Mouse (Mus musculus) kidney, embryonic 15.5 days (tissue): ENCODE measurements around the gene Slc9a7. TPM values are rescaled to one million over a fixed set of nuclear protein-coding genes. Genes with fewer than 3 reads are reported as not detected.

Source experiments
- ATAC-seq: fragments of 200-750 bp; cut with Nextera tagmentation; replicated peaks from 2 replicates; pipeline ENCODE4 v1.8.0; 2017; ENCODE audit warnings: moderate TSS enrichment; ENCODE audit not compliant: low FRiP score
- H3K27ac ChIP-seq: fragments of 300-500 bp; sonication (generic); 2 replicates; pipeline ENCODE4 v1.5.1; 2015; ENCODE audit warnings: mild to moderate bottlenecking, inconsistent platforms
- H3K27me3 ChIP-seq: fragments of 300-500 bp; sonication (generic); 2 replicates; pipeline ENCODE4 v1.6.1; 2015; ENCODE audit warnings: inconsistent platforms
- H3K36me3 ChIP-seq: fragments of 300-500 bp; sonication (generic); 2 replicates; pipeline ENCODE4 v1.6.1; 2015; ENCODE audit warnings: inconsistent platforms
- H3K4me1 ChIP-seq: fragments of 300-500 bp; sonication (generic); 2 replicates; pipeline ENCODE4 v1.6.1; 2015; ENCODE audit warnings: inconsistent platforms
- H3K4me2 ChIP-seq: fragments of 300-500 bp; sonication (generic); 2 replicates; pipeline ENCODE4 v1.6.1; 2015; ENCODE audit warnings: moderate library complexity, mild to moderate bottlenecking, inconsistent platforms
- H3K4me3 ChIP-seq: fragments of 300-500 bp; sonication (generic); replicated peaks from 2 replicates; pipeline ENCODE4 v1.5.1; 2015; ENCODE audit warnings: mild to moderate bottlenecking, inconsistent platforms
- H3K9ac ChIP-seq: fragments of 300-500 bp; sonication (generic); 2 replicates; pipeline ENCODE4 v1.6.1; 2015; ENCODE audit warnings: mild to moderate bottlenecking, inconsistent platforms
- H3K9me3 ChIP-seq: fragments of 300-500 bp; sonication (generic); replicated peaks from 2 replicates; pipeline ENCODE4 v1.6.1; 2016; ENCODE audit warnings: inconsistent platforms
- WGBS: fragments of 180-500 bp; shearing (Covaris S2); methylation state at CpG from one replicate; pipeline ENCODE4 v1.1.7; 2015; ENCODE audit warnings: mixed read lengths; 5-methylcytosine and 5-hydroxymethylcytosine counted together
- polyA plus RNA-seq: library from polyadenylated mRNA; unstranded; fragments of >200 nt; fragmentation: Nextera tagmentation; extraction: Ambion mirVana; gene quantifications from 2 replicates; pipeline ENCODE4 v1.2.1, GENCODE M21; 2015

The Slc9a7 gene
- polyA plus RNA-seq: 1.1 TPM in 2 replicates

GRCm38 (mm10) chrX:20291282-20292039, at the start of gene Slc9a7:
Gene Slc9a7, minus strand, starts transcription at chrX:20291807.
- peak within 1 kb of the TSS; percentile 82 for H3K4me2 ChIP-seq
- peaks cover 9% of the 10 kb centered on the region for H3K27me3 ChIP-seq
- no peaks in the 10 kb centered on the region for H3K4me1 ChIP-seq
- ATAC-seq: peak; percentile 97
- H3K4me3 ChIP-seq: peak within 1 kb of the TSS; percentile 60
- no peak within 1 kb of the TSS for H3K27ac ChIP-seq
- WGBS: 17% methylated on average over 46 of the region's 65 CpGs
- H3K9me3 ChIP-seq: no peaks in the 10 kb centered on the region
- H3K9ac ChIP-seq: peak within 1 kb of the TSS; percentile 42
- no peaks in the 10 kb centered on the region for H3K36me3 ChIP-seq

- WGBS: 8% methylated on average over 2 of the region's 2 CpGs
These were observed 44.1 kb upstream of the Slc9a7 start for GRCm38 (mm10) chrX:20335722-20336121.

DNA sequence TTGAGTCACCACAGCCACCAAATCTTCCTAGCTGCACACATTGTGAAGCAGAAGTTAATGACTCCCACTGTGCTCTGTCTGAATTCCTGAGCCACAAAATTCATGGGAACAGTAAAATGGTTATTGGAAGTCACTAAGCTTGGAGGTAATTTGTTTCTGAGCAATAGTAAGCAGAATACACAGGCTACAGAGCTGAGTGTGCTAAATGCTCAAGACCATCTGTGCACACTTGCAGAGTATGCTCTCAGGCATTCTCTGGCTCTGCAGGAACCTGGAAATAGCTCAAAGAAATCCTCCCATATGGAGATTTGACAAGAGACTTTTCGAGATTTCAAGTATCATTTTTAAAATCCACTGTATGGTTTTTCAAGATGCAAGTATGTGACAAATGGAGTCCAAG, 41.1 kb upstream of the Slc9a7 start:
- H3K9me3 ChIP-seq: no peaks in the 10 kb centered on the region
- H3K27me3 ChIP-seq: no peaks in the 10 kb centered on the region
- no peak for ATAC-seq
- 66% methylated on average over 1 of the region's 1 CpGs for WGBS
- no peak overlapping the region for H3K4me2 ChIP-seq
- H3K27ac ChIP-seq: no peak overlapping the region
- no peaks in the 10 kb centered on the region for H3K4me1 ChIP-seq
- no peak overlapping the region for H3K9ac ChIP-seq
- H3K36me3 ChIP-seq: no peaks in the 10 kb centered on the region
- H3K4me3 ChIP-seq: no peak overlapping the region

More at GRCm38 (mm10) chrX:20335722-20336121, 44.1 kb upstream of the Slc9a7 start:
- no peaks in the 10 kb centered on the region for H3K27me3 ChIP-seq
- no peak for ATAC-seq
- H3K4me1 ChIP-seq: no peaks in the 10 kb centered on the region
- no peaks in the 10 kb centered on the region for H3K36me3 ChIP-seq
- H3K27ac ChIP-seq: no peak overlapping the region
- no peaks in the 10 kb centered on the region for H3K9me3 ChIP-seq
- H3K4me3 ChIP-seq: no peak overlapping the region
- H3K9ac ChIP-seq: no peak overlapping the region
- no peak overlapping the region for H3K4me2 ChIP-seq

DNA sequence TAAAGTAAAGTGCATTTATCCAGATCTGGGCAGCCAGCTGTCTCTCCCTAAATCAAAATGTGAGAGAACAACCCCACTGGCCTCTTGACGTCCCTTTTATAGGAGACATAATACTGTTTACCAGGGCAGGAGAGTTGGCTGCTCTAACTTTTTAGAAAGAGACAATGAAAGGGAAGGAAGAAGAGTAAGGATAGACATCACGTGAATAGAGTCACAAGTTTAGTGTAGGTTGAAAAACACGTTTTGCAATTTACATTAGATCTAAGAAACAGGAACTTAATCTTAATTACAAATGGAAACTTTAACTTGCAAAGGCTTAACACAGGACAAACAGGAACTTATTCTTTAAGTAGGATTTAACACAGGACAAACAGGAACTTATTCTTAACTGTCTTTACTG, 15.6 kb upstream of the Slc9a7 start:
- no peak overlapping the region for H3K27ac ChIP-seq
- no peak for ATAC-seq
- H3K9me3 ChIP-seq: no peaks in the 10 kb centered on the region
- H3K4me2 ChIP-seq: no peak overlapping the region
- H3K4me1 ChIP-seq: no peaks in the 10 kb centered on the region
- 25% methylated on average over 3 of the region's 3 CpGs for WGBS
- H3K9ac ChIP-seq: no peak overlapping the region
- H3K27me3 ChIP-seq: no peaks in the 10 kb centered on the region
- H3K4me3 ChIP-seq: no peak overlapping the region
- no peaks in the 10 kb centered on the region for H3K36me3 ChIP-seq

- no peaks in the 10 kb centered on the region for H3K36me3 ChIP-seq
- H3K4me3 ChIP-seq: no peak overlapping the region
- no peak overlapping the region for H3K4me2 ChIP-seq
- no peak for ATAC-seq
- H3K9me3 ChIP-seq: no peaks in the 10 kb centered on the region
- no peaks in the 10 kb centered on the region for H3K27me3 ChIP-seq
- no peaks in the 10 kb centered on the region for H3K4me1 ChIP-seq
- H3K27ac ChIP-seq: no peak overlapping the region
- H3K9ac ChIP-seq: no peak overlapping the region
These were observed 14.3 kb upstream of the Slc9a7 start for GRCm38 (mm10) chrX:20305941-20306340.

- Histone ChIP-seq H3K27me3 (no peaks in the 10 kb centered on the region), H3K36me3 (no peaks in the 10 kb centered on the region), H3K4me1 (no peaks in the 10 kb centered on the region), H3K9me3 (no peaks in the 10 kb centered on the region), H3K4me3 (no peak overlapping the region), H3K9ac (no peak overlapping the region), H3K27ac (no peak overlapping the region), H3K4me2 (no peak overlapping the region)
- no peak for ATAC-seq
These were observed 11.7 kb upstream of the Slc9a7 start for GRCm38 (mm10) chrX:20303280-20303679.

GRCm38 (mm10) chrX:20292040-20292417, 422 bp upstream of the Slc9a7 start:
- H3K4me1 ChIP-seq: no peaks in the 10 kb centered on the region
- H3K9me3 ChIP-seq: no peaks in the 10 kb centered on the region
- peak; percentile 40 for ATAC-seq
- H3K36me3 ChIP-seq: no peaks in the 10 kb centered on the region
- WGBS: 40% methylated on average over 11 of the region's 11 CpGs
- peak overlapping the region; percentile 82 for H3K4me2 ChIP-seq
- H3K9ac ChIP-seq: no peak overlapping the region
- H3K4me3 ChIP-seq: peak overlapping the region; percentile 60
- H3K27ac ChIP-seq: no peak overlapping the region
- H3K27me3 ChIP-seq: peaks cover 9% of the 10 kb centered on the region

DNA sequence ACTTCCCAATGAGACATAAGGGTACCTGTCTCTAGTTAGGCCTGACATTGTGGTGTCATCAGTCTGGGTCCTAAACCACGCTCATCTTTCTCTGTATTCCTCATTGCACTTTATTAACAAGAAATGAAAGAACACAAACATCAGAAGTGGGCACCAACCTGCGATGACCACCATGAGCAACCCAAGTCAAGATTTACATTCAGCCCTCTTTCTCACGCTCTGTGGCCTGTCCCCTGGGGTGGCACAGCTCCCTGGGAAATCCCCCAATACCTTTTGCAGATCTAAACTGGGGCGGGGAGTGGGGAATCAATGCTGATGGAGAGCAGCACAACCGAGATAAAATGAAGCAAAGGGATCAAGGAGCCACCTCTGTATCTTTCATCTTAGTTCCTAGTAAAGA, 892 bp downstream of the Slc9a7 start:
- WGBS: 25% methylated on average over 5 of the region's 5 CpGs
- Histone ChIP-seq H3K36me3 (no peaks in the 10 kb centered on the region), H3K27me3 (peaks cover 9% of the 10 kb centered on the region)

DNA sequence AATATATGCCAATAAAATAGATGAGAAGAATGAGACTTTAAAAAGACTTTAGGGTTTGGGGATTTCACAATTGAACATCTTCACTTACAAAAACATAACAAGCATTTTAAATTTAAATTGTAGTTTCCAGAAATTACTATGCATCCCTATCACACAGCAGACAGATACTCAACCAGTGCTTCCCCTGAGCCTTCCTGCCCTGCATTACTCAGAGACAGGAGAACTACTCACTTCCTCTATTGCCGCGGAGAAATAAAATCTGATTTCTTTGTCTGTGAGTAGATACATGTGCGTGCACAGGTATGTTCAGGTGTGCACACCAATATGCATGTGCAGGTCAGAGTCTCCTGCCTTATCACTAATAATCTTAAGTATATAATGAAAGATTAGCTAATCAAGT, 2.9 kb downstream of the Slc9a7 start:
- 84% methylated on average over 3 of the region's 3 CpGs for WGBS
- no peak for ATAC-seq
- Histone ChIP-seq H3K27me3 (peaks cover 9% of the 10 kb centered on the region), H3K36me3 (no peaks in the 10 kb centered on the region), H3K4me3 (no peak overlapping the region), H3K4me2 (no peak overlapping the region), H3K9ac (no peak overlapping the region), H3K27ac (no peak overlapping the region), H3K9me3 (no peaks in the 10 kb centered on the region), H3K4me1 (no peaks in the 10 kb centered on the region)

More for the DNA sequence above, 892 bp downstream of the Slc9a7 start:
- Histone ChIP-seq H3K4me2 (peak overlapping the region; percentile 82), H3K27ac (no peak overlapping the region), H3K4me1 (no peaks in the 10 kb centered on the region), H3K9ac (no peak overlapping the region), H3K4me3 (peak overlapping the region; percentile 60), H3K9me3 (no peaks in the 10 kb centered on the region)
- ATAC-seq: no peak

DNA sequence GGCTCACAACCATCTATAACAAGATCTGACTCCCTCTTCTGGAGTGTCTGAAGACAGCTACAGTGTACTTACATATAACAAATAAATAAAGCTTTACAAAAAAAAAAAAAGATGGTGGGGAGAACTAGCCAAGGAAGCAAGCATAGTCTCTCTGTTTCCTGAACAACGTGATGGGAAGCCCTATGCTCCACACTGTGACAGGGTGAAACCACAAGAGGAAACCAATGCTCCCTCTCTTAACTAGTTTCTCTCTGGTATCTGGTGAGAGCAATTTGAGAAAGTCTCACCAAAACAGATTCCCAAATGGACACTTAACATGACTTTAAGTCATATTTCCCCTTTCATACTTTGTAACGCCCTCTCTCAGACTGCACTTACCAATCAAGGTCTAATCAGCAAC, 5.4 kb downstream of the Slc9a7 start:
- no peak overlapping the region for H3K9ac ChIP-seq
- H3K27me3 ChIP-seq: no peaks in the 10 kb centered on the region
- no peak for ATAC-seq
- H3K4me3 ChIP-seq: no peak overlapping the region
- H3K36me3 ChIP-seq: no peaks in the 10 kb centered on the region
- WGBS: 88% methylated on average over 2 of the region's 2 CpGs
- no peaks in the 10 kb centered on the region for H3K9me3 ChIP-seq
- no peak overlapping the region for H3K4me2 ChIP-seq
- H3K4me1 ChIP-seq: no peaks in the 10 kb centered on the region
- no peak overlapping the region for H3K27ac ChIP-seq

- Histone ChIP-seq H3K27ac (no peak overlapping the region), H3K9ac (no peak overlapping the region), H3K36me3 (no peaks in the 10 kb centered on the region), H3K27me3 (no peaks in the 10 kb centered on the region), H3K4me2 (no peak overlapping the region), H3K4me3 (no peak overlapping the region), H3K4me1 (no peaks in the 10 kb centered on the region), H3K9me3 (no peaks in the 10 kb centered on the region)
- no peak for ATAC-seq
- 66% methylated on average over 6 of the region's 6 CpGs for WGBS
These were observed 12.2 kb downstream of the Slc9a7 start for GRCm38 (mm10) chrX:20279424-20279823.

GRCm38 (mm10) chrX:20273854-20274253, 17.8 kb downstream of the Slc9a7 start:
- Histone ChIP-seq H3K9me3 (no peaks in the 10 kb centered on the region), H3K4me2 (no peak overlapping the region), H3K4me1 (no peaks in the 10 kb centered on the region), H3K27ac (no peak overlapping the region), H3K36me3 (no peaks in the 10 kb centered on the region), H3K9ac (no peak overlapping the region), H3K4me3 (no peak overlapping the region), H3K27me3 (no peaks in the 10 kb centered on the region)
- ATAC-seq: no peak

DNA sequence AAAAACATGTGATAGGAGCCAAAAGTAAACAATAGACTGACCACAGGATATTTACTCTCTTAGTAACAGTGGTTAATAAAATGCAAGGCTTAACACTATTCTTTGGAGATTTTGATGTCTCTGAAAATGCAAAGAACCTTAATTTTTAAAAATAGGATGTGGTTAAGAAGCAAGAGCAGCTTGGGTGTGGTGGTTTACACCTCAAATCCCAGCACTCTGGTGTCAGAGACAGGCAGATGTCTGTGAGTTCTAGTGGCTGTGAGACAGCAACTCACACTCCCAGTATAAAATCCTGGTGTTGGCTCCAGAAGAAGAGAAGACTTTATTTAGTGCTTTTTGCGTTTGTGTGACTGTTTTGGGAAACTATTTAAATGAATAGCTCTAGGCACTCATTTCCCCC, 19.6 kb downstream of the Slc9a7 start:
- no peak overlapping the region for H3K4me2 ChIP-seq
- no peaks in the 10 kb centered on the region for H3K27me3 ChIP-seq
- H3K9me3 ChIP-seq: no peaks in the 10 kb centered on the region
- no peak overlapping the region for H3K4me3 ChIP-seq
- no peak overlapping the region for H3K27ac ChIP-seq
- no peaks in the 10 kb centered on the region for H3K36me3 ChIP-seq
- no peaks in the 10 kb centered on the region for H3K4me1 ChIP-seq
- no peak overlapping the region for H3K9ac ChIP-seq
- WGBS: 49% methylated on average over 1 of the region's 1 CpGs
- ATAC-seq: no peak
